Mouse (Mus musculus): ENCODE results near the gene Nfia.
A peak's percentile ranks its signal among the peaks of the same experiment; 100 is the strongest.

Nfia gene

DNA sequence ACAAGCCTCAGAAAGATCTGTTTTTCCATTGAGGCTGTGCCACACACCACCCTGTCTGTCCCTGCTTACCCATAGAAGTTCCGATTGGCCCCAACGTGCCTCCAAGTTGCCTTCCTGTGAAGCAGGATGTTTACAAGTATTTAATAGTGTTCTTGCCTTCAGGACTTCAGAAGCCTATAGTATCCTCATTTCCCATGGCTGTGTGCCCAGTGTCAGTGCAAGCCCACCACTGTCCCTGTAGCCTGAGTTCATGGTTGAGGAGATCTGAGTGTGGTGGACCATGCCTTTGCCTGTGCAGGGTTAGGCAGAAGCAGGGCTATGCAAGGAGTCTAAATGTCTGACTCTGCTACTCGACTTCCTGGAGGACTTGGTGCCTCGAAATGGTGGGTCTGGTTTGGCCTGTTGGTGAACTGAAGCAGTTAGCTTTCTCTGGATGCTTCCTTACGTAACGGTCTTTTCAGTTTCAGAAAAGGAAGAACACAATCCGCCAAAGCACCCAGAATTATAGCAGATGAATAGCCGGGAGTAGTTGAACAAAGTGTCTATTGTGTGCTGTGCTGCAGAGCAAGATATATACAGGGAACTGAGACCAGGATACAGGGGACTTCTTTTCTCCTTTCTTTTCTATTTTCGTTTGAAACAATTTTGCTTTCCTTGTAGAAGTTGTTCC lies 99.4 kb downstream of the Nfia start:
- no peak for DNase-seq

DNA sequence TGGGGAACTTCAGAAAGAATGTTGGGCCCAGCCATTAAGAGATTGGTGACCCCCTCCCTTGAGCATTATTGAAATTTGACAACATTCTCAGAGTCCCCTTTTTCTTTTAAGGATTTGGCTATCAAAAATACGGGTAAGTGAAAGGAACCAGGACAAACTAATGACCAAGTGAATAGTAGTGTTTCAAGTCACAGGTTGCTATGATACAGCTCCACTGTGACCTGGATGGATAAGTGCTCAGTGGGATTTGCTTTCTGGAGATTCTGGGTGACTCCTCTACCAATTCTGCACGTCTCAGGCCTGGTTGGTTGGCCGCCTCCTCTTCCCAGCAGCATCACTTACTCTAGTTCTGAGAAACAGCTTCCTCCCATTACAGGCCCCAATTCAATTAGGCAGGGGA lies 102.4 kb downstream of the Nfia start:
- DNase-seq: no peak

DNA sequence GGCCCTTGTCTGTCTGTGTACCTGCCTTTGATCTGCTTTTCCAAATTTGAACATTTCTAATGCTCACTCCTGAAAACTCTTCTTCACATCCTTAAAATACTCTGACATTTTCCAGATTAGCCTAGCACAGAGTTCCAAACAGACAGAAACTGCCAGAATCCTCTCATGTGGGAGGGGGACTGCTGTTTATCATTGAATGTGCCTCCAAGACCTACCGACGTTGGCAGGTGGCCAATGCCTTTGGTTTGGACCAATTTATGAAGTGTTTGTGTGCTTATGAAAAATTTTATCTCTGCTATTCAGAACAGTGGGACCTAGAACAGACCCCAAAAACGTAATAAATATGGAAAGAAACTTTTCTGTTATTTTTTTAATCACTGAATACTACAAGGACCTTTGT lies 103.4 kb downstream of the Nfia start:
- DNase-seq: no peak

DNA sequence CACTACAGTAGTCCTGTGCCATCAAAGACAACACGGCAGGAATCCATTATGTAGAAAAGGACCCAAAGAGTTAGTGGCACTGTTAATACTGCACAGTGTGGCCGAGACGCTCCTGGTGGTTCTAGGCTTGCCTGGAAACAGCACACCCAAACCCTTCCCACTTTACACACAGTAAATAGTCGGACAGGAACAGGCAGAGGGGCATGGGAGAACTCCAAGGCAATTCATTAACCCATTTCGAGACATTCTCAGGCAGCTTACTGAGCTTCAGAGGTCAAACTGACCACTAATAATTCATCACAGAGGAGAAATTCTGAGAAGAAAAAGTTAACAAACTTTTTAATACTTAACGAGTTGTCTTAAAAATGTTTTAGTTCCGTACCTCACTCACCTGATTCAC lies 107.2 kb downstream of the Nfia start:
- DNase-seq: no peak

DNA sequence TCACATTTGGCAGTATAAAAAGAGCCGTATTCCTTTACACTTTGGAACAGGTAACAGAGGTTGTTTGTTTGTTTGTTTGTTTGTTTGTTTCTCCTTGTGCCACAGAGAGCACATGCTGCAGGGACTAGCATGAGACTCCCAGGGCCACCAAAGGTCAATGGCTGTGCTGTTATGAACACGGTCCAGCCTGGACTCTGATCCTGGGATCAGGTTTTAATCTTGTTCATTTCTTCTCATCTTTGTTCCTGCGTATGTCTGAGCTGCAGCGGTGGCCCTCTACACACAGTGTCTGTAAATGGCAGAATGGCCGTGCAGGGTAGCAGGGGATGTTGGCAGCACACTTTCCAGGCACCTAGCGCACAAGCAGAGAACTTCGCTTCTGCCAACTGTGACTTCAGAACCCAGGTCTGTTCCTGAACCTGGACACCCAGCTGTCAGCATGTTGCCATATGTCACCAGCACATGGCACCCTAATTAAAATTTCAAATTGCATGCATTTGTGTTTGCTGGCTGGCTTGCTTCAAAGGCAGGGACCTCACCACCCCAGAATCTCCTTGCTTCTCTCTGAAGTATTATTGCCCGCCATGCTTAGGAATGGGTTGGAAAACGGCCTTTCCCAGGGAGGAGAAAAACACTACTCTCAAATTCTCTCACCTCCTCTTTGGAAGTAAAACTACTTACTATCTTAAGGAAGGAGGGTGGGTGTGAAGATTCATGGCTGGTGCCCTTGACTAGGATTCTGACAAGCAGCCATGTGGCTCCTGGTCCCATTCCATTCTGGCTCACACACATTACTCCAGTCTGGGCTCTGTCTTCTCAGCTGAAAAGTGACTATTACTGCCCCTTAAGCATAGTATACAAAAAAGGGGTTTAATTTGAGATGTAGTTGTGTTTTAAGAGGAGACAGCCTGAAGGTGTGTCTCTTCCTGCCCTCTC lies 107.9 kb downstream of the Nfia start:
- peak; percentile 93 for DNase-seq

DNA sequence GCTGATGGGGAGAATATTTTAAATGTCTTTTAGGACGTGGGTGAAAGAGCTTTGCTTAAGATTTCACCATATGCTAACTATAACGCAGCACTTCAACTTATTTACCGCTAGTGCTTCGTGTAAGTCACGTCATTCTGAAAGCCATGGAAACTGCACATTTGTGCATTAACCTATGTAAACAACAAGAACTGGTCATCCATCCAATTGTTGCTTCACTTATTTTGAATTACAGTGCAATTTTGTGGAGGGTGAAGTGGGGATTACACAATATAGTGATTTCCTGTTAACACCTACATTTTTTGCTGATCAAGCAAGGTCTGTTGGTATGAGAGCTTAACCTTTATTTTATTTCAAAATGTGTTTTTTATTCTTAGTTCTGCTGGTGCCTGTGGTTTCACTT lies 113.0 kb downstream of the Nfia start:
- no peak for DNase-seq

DNA sequence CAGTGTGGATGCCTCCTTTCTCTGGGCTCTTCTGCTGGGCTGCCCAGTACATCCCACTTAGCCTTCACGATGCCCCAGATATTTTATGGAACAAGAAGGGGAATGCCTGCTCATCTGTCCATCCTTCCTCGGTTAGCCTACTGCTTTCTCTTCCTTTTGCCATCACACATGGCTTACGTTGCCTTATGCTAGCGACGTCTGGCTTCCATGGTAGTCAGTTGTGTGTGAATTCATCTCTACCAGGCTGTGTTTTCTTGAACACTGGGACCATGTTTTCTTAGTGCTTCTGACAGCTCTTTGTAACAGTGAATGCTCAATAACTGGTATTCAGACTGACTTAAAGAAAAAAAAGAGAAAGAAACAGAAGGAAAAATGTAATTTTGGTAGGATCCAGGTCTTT lies 113.7 kb downstream of the Nfia start:
- no peak for DNase-seq

DNA sequence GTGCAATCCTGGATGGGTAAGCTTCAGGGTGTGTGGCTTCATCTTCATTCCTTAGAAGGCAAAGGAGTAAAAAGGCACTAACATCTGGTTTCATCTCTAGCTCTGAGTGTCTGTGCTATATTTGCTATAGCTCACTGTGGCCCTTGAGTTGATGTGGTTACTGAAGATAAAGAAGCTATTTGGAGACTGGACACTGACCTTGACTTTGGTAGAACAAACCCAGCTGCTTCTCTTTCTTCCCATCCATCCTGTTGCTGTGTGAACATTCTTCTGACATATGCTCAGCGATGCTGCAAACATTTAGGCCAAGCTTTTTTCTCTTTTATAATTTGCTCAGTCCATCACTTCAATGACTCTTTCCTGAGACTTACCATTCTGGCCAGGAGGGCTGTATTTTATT lies 114.7 kb downstream of the Nfia start:
- no peak for DNase-seq

DNA sequence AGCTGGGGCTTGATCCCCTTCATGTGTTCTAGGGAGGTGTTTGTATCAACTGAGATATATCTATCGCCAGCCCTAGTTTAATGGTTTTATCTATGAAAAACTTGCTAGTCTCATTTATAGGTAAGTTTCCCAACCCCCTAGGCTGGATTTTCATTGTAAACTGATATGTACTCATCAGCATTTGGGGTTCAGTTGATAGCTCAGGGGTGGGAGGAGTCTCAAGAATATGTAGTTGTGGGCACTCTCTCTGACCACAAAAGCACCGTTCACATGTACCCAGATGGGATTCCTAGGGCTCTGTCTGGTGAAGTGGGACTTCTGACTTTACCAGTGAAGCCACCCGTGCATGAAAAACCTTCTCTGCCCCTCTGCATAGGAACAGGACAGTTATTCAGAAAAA lies 118.5 kb downstream of the Nfia start:
- DNase-seq: no peak

DNA sequence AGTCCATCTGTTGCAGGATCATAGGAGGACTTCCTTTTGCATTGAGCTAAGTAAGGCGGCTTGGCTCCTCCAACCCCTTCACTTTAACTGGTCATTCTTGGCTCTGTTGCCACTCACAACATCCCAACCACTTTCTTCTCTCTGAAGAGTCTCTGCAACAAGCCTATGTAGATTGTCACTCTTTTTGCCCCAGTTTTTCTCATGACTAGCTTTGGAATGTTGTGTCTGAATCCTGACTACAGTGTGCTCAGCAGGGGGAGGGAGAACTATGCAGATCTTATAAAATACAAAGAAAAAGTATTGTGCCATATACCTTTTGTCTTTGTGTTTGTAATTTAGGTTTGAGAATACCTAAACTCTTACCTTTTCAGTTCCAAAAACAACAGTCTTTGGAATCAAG lies 119.1 kb downstream of the Nfia start:
- DNase-seq: no peak

DNA sequence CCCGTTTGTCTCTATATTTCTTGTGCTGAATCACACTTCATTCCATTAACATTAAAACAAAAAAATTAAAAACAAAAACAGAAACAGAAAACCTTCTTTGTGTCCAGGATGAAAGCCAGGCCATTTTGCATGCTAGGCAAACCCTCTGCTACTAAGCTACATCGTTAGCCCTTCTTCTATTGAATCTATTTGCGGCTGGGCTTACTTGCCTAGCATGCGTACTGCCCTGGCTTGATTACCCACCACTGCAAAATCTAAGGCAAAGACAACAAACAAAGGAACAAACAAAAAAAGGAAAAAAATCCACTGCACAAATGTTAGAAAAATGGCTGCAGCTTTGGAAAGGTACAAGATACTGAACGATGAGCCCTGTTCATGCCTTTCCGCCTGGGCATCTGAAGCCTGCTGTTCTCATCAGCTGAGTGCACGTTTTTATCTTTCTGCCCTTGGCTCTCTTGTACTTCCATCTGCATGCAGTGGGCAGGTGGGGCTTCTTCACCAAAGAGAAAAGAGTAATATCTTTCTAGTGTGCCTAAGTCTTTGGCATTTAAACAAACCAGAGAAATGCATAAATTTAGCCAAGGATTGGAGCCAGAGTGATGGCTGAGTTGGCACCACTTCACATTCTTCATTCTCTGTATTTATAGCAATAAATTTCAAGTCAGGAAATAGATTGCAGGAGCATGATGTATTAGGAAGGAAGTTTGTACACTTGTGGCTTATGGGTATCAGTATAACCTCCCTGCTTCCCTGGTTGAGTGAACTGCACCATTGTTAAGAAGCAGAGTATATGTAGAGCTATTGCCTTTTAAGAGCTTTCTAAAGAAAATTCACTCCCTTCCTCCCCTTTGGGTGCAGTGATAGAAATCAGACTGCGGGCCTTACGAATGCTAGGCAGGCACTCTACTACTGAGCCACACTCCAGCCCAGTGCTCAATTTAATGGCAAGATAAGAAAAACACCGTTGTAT lies 121.7 kb downstream of the Nfia start:
- peak; percentile 44 for DNase-seq

DNA sequence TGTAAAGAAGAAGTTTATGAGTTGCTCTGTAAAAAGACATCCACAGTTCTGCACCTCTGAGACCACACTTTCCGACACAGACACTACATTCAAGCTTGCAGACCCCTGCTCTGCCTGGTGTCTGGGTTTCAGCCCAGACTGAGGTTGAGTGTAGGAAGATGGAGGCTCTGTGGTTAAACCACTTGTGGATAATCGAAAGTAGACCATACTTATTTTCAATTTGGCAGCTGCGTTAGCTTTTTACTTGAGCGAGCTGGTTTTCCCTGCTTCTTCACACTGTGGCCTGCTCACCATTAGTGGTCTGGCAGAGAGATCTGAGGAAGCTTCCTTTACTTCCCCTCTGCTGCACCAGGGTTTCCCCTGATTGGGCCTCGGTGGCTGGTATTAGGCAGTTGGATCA lies 123.4 kb downstream of the Nfia start:
- no peak for DNase-seq

DNA sequence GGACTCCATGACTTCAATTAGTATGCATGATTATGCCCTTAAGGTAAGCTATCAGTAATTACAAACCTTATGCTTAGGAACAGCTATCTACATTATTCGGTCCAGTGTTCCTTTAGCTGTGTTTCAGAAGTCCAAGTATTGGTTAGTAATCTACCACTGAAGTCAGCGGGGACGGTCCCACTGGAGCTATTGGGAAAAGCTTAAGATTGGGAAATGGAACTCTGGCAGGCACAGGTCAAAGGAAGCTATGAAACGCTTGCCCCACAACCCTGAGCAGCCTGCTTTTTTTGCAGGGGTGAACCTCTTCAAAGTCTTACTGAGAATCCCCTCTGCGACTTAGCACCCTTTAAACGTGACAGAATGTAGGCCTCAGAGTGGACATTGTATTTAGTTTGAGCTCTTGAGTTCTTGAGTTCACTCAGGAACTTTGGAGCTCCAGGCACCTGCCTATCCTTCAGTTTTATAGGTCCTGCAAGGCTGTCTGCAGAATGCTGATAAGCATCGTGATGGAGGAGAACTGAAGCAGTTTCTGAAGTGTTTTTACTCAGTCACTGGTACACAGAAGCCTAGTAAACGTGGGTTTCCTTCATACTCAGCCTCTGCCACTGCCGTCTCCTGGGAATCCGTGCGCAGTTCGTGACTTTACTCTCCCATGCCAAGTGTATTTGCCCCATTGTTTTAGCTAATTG lies 127.9 kb downstream of the Nfia start:
- DNase-seq: no peak

DNA sequence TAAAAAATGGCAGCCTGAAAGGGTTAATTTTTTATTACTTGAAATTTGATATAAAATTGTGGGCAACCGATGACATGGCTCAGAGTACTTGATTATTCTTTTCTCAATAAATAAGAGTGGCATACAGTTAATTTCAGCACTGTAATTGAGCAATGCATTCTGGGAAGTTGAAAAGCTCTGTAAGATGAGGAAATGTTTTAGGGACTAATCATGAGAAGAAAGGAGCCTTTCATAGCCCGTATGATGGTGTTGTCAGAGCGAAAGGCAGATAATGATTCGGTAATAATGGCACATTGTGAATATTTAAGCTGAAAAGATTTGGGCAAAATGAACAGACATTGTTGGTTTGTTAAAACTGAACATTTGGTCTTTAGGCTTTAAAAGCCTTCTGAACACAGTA lies 133.3 kb downstream of the Nfia start:
- DNase-seq: no peak

DNA sequence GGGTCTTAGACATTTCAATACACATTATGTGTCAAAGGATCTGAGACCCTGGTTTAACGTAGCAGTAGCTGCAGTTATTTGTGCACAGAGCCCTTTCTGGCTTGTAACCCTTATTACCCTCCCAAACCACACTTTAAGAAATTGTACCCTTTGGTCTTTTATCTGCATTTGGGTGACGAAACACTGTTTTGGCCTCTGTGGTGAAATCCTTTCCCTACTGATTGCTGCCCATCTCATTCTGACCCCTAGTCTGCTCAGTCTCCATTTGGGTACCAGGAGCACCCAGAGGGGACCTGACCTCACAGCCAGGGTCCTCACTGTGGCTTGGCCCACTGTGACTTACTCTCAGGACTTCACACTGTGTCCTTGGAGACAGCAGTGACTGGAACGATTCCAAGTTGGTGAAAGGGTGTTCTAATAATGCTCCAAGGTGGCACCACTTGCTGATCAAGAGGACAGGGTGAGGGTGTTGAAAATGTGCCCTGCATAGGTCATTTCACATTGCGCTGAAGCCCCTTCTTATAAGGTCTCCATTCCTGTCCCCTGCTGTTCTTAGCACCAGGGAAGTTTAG lies 136.1 kb downstream of the Nfia start:
- DNase-seq: peak; percentile 45

DNA sequence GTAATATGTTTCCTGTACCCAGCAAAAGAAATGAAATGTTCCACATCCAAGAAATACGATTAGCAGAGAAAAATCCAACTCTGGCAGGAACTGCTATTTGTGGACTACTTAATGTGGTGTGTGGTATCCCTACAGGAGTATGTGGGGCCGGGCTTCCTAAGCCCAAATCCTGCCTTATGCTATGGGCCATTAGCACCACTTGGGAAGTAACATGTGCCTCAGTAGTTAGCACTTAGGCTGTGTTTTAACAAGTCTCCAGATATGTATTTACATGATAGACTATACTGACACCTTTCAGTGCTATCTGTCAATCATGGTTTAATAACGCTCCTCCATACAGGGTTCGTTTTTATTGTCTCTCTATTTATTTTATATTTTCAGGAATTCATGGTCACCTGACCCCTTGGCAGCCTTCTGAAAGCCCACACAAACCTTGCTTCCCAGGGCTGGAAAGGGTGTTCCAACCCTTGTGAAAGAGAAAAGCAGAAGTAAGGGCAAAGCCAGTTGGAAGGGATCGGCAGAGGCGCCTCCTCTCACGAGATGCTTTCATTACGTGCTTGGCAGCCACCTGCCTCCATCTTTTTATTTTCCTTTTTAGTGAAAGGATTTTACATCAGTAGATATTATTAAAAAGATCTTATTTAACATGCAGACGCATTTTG lies 137.7 kb downstream of the Nfia start:
- DNase-seq: no peak

DNA sequence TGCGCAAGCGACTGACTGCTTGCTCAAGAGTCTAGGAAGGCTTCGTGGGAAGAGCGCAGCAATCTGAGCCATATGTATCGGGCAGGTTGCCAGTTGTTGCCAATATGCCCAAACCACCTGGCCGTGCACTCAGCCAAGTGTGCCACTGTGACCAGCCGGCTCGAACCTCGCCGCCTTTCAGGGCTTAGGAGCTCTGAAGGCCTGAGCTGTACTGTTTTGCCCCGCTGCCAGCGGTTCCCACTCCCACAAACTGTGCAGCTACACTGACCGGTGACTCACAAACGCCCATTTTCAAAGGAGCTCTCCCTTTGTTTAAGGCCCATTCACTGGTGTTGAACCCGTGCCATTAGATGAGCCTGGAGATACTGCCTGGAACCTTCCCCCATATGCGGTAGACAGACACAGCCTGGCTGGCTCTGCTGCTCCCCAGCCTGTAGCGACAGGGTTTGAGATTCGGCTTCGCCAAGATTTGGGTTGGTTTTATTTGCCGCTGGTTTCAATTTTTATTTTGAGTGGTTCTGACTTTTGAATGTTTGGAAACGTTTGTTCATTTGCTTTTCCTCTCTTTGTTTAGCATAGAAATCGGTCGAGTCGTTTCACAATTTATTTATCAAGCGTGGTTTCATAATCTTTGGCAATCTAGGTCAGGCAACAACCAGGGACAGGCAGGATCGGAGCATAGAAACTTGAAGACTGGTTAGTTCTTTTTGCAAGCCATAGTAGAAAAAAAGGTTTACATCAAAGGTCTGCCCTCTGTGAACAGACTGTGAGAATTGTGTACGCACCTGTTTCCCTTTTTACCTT lies 138.4 kb downstream of the Nfia start:
- peak; percentile 96 for DNase-seq

DNA sequence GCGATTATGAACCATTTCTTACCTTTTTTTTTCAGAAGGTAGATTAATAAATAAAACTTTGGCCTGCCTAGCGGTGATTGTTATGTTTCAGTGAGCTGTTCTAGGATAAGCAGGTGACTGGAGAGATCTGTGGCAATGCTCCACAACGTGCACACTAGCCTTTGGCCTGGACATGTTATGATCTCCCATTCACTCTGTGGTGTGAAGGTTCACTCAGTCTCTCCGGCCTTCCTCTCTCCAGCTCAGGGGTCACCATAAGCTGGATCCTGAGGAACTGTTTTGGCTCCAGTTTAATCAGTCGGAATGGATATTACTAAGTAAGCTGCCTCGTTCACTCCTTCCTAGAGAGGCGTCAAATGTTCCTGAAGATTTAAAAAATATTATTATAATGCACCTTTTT lies 139.2 kb downstream of the Nfia start:
- no peak for DNase-seq

DNA sequence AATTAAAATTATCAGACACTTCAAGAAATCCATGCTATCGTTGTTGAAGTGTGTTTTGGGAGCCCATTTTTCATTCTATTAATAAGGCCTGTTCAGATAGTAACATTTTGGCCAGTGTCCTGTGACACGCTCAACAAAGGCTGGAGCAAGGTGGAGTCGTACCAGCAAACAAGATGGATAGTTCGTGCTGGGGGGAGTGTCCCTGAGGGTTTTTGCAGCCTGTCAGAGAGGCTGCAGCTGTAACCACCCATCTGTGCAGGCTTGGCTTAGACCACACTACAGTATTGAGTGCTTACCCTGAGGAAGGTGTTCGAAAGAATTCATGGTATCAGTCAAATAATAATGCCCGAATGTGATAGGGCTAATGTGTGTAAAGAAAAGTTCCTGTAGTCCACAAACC lies 139.6 kb downstream of the Nfia start:
- DNase-seq: no peak

DNA sequence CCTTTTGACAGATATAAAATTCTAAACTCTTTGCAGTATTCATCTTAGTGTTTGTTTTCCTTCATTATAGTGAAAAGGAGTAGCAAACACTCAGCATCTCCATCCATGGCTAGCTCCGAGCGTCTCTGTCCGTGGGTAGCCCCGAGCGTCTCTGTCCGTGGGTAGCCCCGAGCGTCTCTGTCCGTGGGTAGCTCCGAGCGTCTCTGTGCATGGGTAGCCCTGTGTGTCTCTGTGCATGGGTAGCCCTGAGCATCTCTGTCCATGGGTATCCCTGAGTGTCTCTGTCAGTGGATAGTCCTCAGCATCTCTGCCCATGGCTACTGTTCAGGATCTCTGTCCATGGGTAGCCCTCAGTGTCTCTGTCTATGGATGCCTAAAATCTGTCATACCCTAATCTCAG lies 140.0 kb downstream of the Nfia start:
- DNase-seq: no peak

DNA sequence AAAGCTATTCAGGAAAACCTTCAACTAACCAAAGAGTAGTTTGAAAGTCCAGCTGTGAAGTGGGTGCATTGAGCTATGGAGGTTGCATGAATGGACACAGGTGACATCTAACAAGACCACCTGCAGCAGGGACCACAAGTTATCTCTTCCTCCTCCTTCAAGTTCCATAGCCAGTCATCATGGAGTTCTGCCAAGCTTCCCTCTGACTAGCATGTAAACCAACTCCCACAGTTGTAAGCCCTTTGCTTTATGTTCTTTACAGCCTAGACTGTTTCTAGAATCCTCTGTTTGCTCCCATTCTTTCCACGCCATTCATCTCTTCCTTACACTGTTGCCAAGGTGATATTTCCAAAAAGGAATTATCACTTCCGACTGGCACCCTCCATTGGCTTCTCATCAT lies 141.8 kb downstream of the Nfia start:
- DNase-seq: no peak

Data from cerebellum, adult 11-12 months (tissue).